Mouse (Mus musculus) forebrain, embryonic 13.5 days (tissue): Measurements from ENCODE around the gene Gm9767. TPM values are rescaled to one million over a fixed set of nuclear protein-coding genes. Genes with fewer than 3 reads are reported as not detected.

Experiments
- ATAC-seq: fragments of 200-750 bp; cut with Nextera tagmentation; 2 replicates; pipeline ENCODE4 v1.8.0; 2017
- H3K27ac ChIP-seq: fragments of 300-500 bp; sonication (generic); 2 replicates; pipeline ENCODE4 v1.5.1; 2015; ENCODE audit warnings: inconsistent platforms, mild to moderate bottlenecking, moderate library complexity
- H3K27me3 ChIP-seq: fragments of 300-500 bp; sonication (generic); 2 replicates; pipeline ENCODE4 v1.6.1; 2015; ENCODE audit warnings: mild to moderate bottlenecking, inconsistent platforms
- H3K36me3 ChIP-seq: fragments of 300-500 bp; sonication (generic); 2 replicates; pipeline ENCODE4 v1.6.1; 2015; ENCODE audit warnings: mild to moderate bottlenecking, inconsistent platforms; ENCODE audit not compliant: poor library complexity, severe bottlenecking
- H3K4me1 ChIP-seq: fragments of 300-500 bp; sonication (generic); 2 replicates; pipeline ENCODE4 v1.6.1; 2015; ENCODE audit warnings: inconsistent platforms
- H3K4me2 ChIP-seq: fragments of 300-500 bp; sonication (generic); 2 replicates; pipeline ENCODE4 v1.6.1; 2015; ENCODE audit warnings: inconsistent platforms, mild to moderate bottlenecking, moderate library complexity
- H3K4me3 ChIP-seq: fragments of 300-500 bp; sonication (generic); 2 replicates; pipeline ENCODE4 v1.5.1; 2015; ENCODE audit warnings: mild to moderate bottlenecking, inconsistent platforms
- H3K9ac ChIP-seq: fragments of 300-500 bp; sonication (generic); 2 replicates; pipeline ENCODE4 v1.6.1; 2015; ENCODE audit warnings: mild to moderate bottlenecking, inconsistent platforms
- H3K9me3 ChIP-seq: fragments of 300-500 bp; sonication (generic); replicated peaks from 2 replicates; pipeline ENCODE4 v1.6.1; 2016; ENCODE audit warnings: inconsistent platforms
- WGBS: fragments of 180-500 bp; shearing (Covaris S2); methylation state at CpG from one replicate; pipeline ENCODE4 v1.1.7; 2015; 5-methylcytosine and 5-hydroxymethylcytosine counted together
- polyA plus RNA-seq: library from polyadenylated mRNA; unstranded; fragments of >200 nt; fragmentation: Nextera tagmentation; extraction: Ambion mirVana; gene quantifications from 2 replicates; pipeline ENCODE4 v1.2.1, GENCODE M21; 2015

Gene Gm9767
- polyA plus RNA-seq, 1 experiment from 2014 or later = 1.0 TPM

GRCm38 (mm10) chr10:26114409-26114808 lies 36.4 kb downstream of the Gm9767 start:
- 68% methylated on average over 4 of the region's 4 CpGs for WGBS
- H3K4me2 ChIP-seq = no peak overlapping the region
- H3K4me3 ChIP-seq = no peak overlapping the region
- no peak overlapping the region for H3K9ac ChIP-seq
- H3K4me1 ChIP-seq = no peaks in the 10 kb centered on the region
- ATAC-seq = no peak
- H3K9me3 ChIP-seq = no peaks in the 10 kb centered on the region
- H3K27me3 ChIP-seq = no peaks in the 10 kb centered on the region
- no peak overlapping the region for H3K27ac ChIP-seq
- no peaks in the 10 kb centered on the region for H3K36me3 ChIP-seq

- H3K9ac ChIP-seq = no peak overlapping the region
- no peaks in the 10 kb centered on the region for H3K9me3 ChIP-seq
- 86% methylated on average over 6 of the region's 6 CpGs for WGBS
- no peaks in the 10 kb centered on the region for H3K4me1 ChIP-seq
- no peak overlapping the region for H3K27ac ChIP-seq
- H3K27me3 ChIP-seq = no peaks in the 10 kb centered on the region
- H3K4me3 ChIP-seq = no peak overlapping the region
- ATAC-seq = no peak
- H3K36me3 ChIP-seq = no peaks in the 10 kb centered on the region
- H3K4me2 ChIP-seq = no peak overlapping the region
Measured at GRCm38 (mm10) chr10:26119067-26119821, 41.2 kb downstream of the Gm9767 start.

GRCm38 (mm10) chr10:26119822-26120183 lies 41.7 kb downstream of the Gm9767 start:
- no peak overlapping the region for H3K4me3 ChIP-seq
- H3K9ac ChIP-seq = no peak overlapping the region
- H3K4me1 ChIP-seq = no peaks in the 10 kb centered on the region
- no peaks in the 10 kb centered on the region for H3K9me3 ChIP-seq
- 79% methylated on average over 1 of the region's 1 CpGs for WGBS
- no peak overlapping the region for H3K27ac ChIP-seq
- no peaks in the 10 kb centered on the region for H3K36me3 ChIP-seq
- no peaks in the 10 kb centered on the region for H3K27me3 ChIP-seq
- no peak overlapping the region for H3K4me2 ChIP-seq
- no peak for ATAC-seq

Other genes starting within 250 kb of the Gm9767 start
- 15.3 and 18.4 TPM in 2 replicates for gene Tmem200a, start 797 bp downstream of the Gm9767 start, polyA plus RNA-seq
- 10.6 and 20.5 TPM in 2 replicates for gene Samd3, start 151.5 kb downstream of the Gm9767 start, polyA plus RNA-seq